Mouse (Mus musculus): ENCODE data around the gene Gcnt2.

GRCm38 (mm10) chr13:40901831-40902459 lies 42.4 kb downstream of the Gcnt2 start:
- TF ChIP-seq POLR2A (IDR thresholded peaks at IDR 0.05; ENCODE audit: insufficient read depth, low read depth, low read length) (no peak), CTCF (IDR thresholded peaks at IDR 0.05; ENCODE audit: insufficient read depth, low read depth, low read length) (no peak)

All from olfactory bulb, adult 2 months (tissue).